Mouse (Mus musculus): ENCODE results near the gene R3hdm4. TPM values are rescaled to one million over a fixed set of nuclear protein-coding genes. Genes with fewer than 3 reads are reported as not detected.

Gene R3hdm4
- total RNA-seq, 2 experiments from 2014 or later = 103 to 113 TPM

- no peak for DNase-seq
These were observed 48.1 kb downstream of the R3hdm4 start for GRCm38 (mm10) chr10:79872862-79873261.

GRCm38 (mm10) chr10:79871845-79872244, 49.2 kb downstream of the R3hdm4 start:
- no peak for DNase-seq

GRCm38 (mm10) chr10:79866601-79867000, 54.4 kb downstream of the R3hdm4 start:
- DNase-seq = no peak

GRCm38 (mm10) chr10:79865801-79866295, 55.2 kb downstream of the R3hdm4 start:
- no peak for DNase-seq

- DNase-seq = no peak
These were observed 55.8 kb downstream of the R3hdm4 start for GRCm38 (mm10) chr10:79865189-79865601.

GRCm38 (mm10) chr10:79864351-79865188, 56.4 kb downstream of the R3hdm4 start:
- DNase-seq = no peak

GRCm38 (mm10) chr10:79862925-79863324, 58.1 kb downstream of the R3hdm4 start:
- no peak for DNase-seq

GRCm38 (mm10) chr10:79862049-79862788, 58.8 kb downstream of the R3hdm4 start:
- DNase-seq = no peak

- DNase-seq = no peak
These were observed 59.6 kb downstream of the R3hdm4 start for GRCm38 (mm10) chr10:79861230-79862048.

- DNase-seq = no peak
These were observed 60.7 kb downstream of the R3hdm4 start for GRCm38 (mm10) chr10:79860079-79860911.

Small RNA genes within 50 kb of the gene (microRNA-seq; reads per million reads assigned to microRNA genes)
- gene Mir6910 (ENCODE audit: borderline replicate concordance in 2 of 2) = 0 reads per million in 2 experiments

Other genes with a start within 250 kb of the R3hdm4 start
- 100 to 1,000 TPM; 329 to 332 TPM for gene Cdc34, start 239.0 kb downstream of the R3hdm4 start, total RNA-seq (2021)
- 1 to 10 TPM; 4.0 to 4.4 TPM for gene Gzmm, start 232.2 kb downstream of the R3hdm4 start, total RNA-seq (2021)
- gene Bsg, start 216.7 kb downstream of the R3hdm4 start, total RNA-seq (2021) = 100 to 1,000 TPM; 513 to 650 TPM
- gene Hcn2, start 204.6 kb downstream of the R3hdm4 start, total RNA-seq (2021) = under 1 TPM; 0.67 TPM
- gene Polrmt, start 174.6 kb downstream of the R3hdm4 start, total RNA-seq (2021) = 10 to 100 TPM; 26.7 to 27.2 TPM
- not detected for gene Fgf22, start 166.1 kb downstream of the R3hdm4 start, total RNA-seq (2021)
- gene Rnf126, start 154.3 kb downstream of the R3hdm4 start, total RNA-seq (2021) = 10 to 100 TPM; 27.4 to 33.4 TPM
- gene Fstl3, start 143.9 kb downstream of the R3hdm4 start, total RNA-seq (2021) = 1 to 10 TPM; 2.0 to 2.1 TPM
- not detected for gene Prss57, start 130.2 kb downstream of the R3hdm4 start, total RNA-seq (2021)
- gene Palm, start 127.6 kb downstream of the R3hdm4 start, total RNA-seq (2021) = 10 to 100 TPM; 23.6 to 24.8 TPM
- under 1 TPM in 1 of 2 experiments, not detected in 1; 0.40 TPM for gene Misp, start 100.2 kb downstream of the R3hdm4 start, total RNA-seq (2021)
- gene Ptbp1, start 66.8 kb downstream of the R3hdm4 start, total RNA-seq (2021) = 10 to 100 TPM; 26.8 to 27.1 TPM
- under 1 TPM in 1 of 2 experiments, not detected in 1; 0.35 TPM for gene Prtn3, start 46.7 kb downstream of the R3hdm4 start, total RNA-seq (2021)
- under 1 TPM; 0.13 to 0.27 TPM for gene Plppr3, start 46.6 kb downstream of the R3hdm4 start, total RNA-seq (2021)
- gene Elane, start 35.0 kb downstream of the R3hdm4 start, total RNA-seq (2021) = not detected
- 100 to 1,000 TPM in 1 of 2 experiments, 10 to 100 TPM in 1; 12.5 to 381 TPM for gene Cfd, start 30.4 kb downstream of the R3hdm4 start, total RNA-seq (2021)
- 10 to 100 TPM; 29.2 to 34.4 TPM for gene Med16, start 12.3 kb downstream of the R3hdm4 start, total RNA-seq (2021)
- not detected for gene Gm26602, start 10.4 kb downstream of the R3hdm4 start, total RNA-seq (2021)
- under 1 TPM; 0.18 to 0.29 TPM for gene Kiss1r, start 4.2 kb downstream of the R3hdm4 start, total RNA-seq (2021)
- 1 to 10 TPM; 2.4 to 2.8 TPM for gene Arid3a, start 5.8 kb upstream of the R3hdm4 start, total RNA-seq (2021)
- 10 to 100 TPM; 16.4 to 18.0 TPM for gene Wdr18, start 38.9 kb upstream of the R3hdm4 start, total RNA-seq (2021)
- not detected for gene Grin3b, start 49.5 kb upstream of the R3hdm4 start, total RNA-seq (2021)
- 10 to 100 TPM; 70.1 to 80.6 TPM for gene Tmem259, start 63.1 kb upstream of the R3hdm4 start, total RNA-seq (2021)
- gene Cnn2, start 67.4 kb upstream of the R3hdm4 start, total RNA-seq (2021) = 1 to 10 TPM; 8.5 to 9.4 TPM
- gene Abca7, start 75.3 kb upstream of the R3hdm4 start, total RNA-seq (2021) = 1 to 10 TPM; 4.9 to 5.7 TPM
- gene Arhgap45, start 95.4 kb upstream of the R3hdm4 start, total RNA-seq (2021) = 1 to 10 TPM; 1.0 to 2.1 TPM
- gene Polr2e, start 118.6 kb upstream of the R3hdm4 start, total RNA-seq (2021) = 10 to 100 TPM; 43.2 to 45.5 TPM
- 100 to 1,000 TPM; 527 to 618 TPM for gene Gpx4, start 126.0 kb upstream of the R3hdm4 start, total RNA-seq (2021)
- gene Sbno2, start 184.4 kb upstream of the R3hdm4 start, total RNA-seq (2021) = 1 to 10 TPM; 5.6 to 6.7 TPM
- 100 to 1,000 TPM in 1 of 2 experiments, 10 to 100 TPM in 1; 99.8 to 120 TPM for gene Stk11, start 194.6 kb upstream of the R3hdm4 start, total RNA-seq (2021)
- gene Atp5d, start 217.4 kb upstream of the R3hdm4 start, total RNA-seq (2021) = 100 to 1,000 TPM; 634 to 665 TPM
- 1 to 10 TPM; 1.2 to 1.6 TPM for gene Cbarp, start 219.6 kb upstream of the R3hdm4 start, total RNA-seq (2021)
- 10 to 100 TPM; 33.7 to 34.8 TPM for gene Midn, start 227.1 kb upstream of the R3hdm4 start, total RNA-seq (2021)
- 10 to 100 TPM; 17.3 to 21.4 TPM for gene Cirbp, start 244.8 kb upstream of the R3hdm4 start, total RNA-seq (2021)

All from gastrocnemius, postnatal 25 days (tissue).